Mouse (Mus musculus) intestine, postnatal 0 days (tissue): ENCODE results near the gene Cd274. TPM values are rescaled to one million over a fixed set of nuclear protein-coding genes. Genes with fewer than 3 reads are reported as not detected.

Experiments used
- ATAC-seq: fragments of 200-750 bp; cut with Nextera tagmentation; 2 replicates; pipeline ENCODE4 v1.8.0; 2017; ENCODE audit warnings: mild to moderate bottlenecking, moderate TSS enrichment, moderate library complexity
- H3K27ac ChIP-seq: fragments of 300-500 bp; sonication (generic); 2 replicates; pipeline ENCODE4 v1.5.1; 2014; ENCODE audit warnings: mild to moderate bottlenecking, low read depth, low read length, moderate library complexity
- H3K27me3 ChIP-seq: fragments of 300-500 bp; sonication (generic); replicated peaks from 2 replicates; pipeline ENCODE4 v1.6.1; 2014; ENCODE audit warnings: low read length, mixed read lengths; ENCODE audit not compliant: control insufficient read depth, insufficient read depth
- H3K36me3 ChIP-seq: fragments of 300-500 bp; sonication (generic); 2 replicates; pipeline ENCODE4 v1.6.1; 2014; ENCODE audit warnings: mild to moderate bottlenecking, moderate library complexity; ENCODE audit not compliant: control insufficient read depth, insufficient read depth
- H3K4me1 ChIP-seq: fragments of 300-500 bp; sonication (generic); replicated peaks from 2 replicates; pipeline ENCODE4 v1.6.1; 2014; ENCODE audit warnings: antibody characterized with exemption, low read length, mixed read lengths; ENCODE audit not compliant: control insufficient read depth, insufficient read depth
- H3K4me2 ChIP-seq: fragments of 300-500 bp; sonication (generic); replicated peaks from 2 replicates; pipeline ENCODE4 v1.6.1; 2014; ENCODE audit warnings: low read depth, mild to moderate bottlenecking, moderate library complexity
- H3K4me3 ChIP-seq: fragments of 300-500 bp; sonication (generic); 2 replicates; pipeline ENCODE4 v1.5.1; 2014; ENCODE audit warnings: low read depth, low read length
- H3K9ac ChIP-seq: fragments of 300-500 bp; sonication (generic); 2 replicates; pipeline ENCODE4 v1.6.1; 2014; ENCODE audit warnings: mild to moderate bottlenecking, low read depth, low read length
- H3K9me3 ChIP-seq: fragments of 300-500 bp; sonication (generic); 2 replicates; pipeline ENCODE4 v1.6.1; 2016; ENCODE audit warnings: mixed run types; ENCODE audit not compliant: control insufficient read depth
- CTCF ChIP-seq: sonication (generic); IDR thresholded peaks from 2 replicates; pipeline ENCODE4 v1.5.1; 2016; ENCODE audit warnings: low read depth, mild to moderate bottlenecking, control low read depth, antibody characterized with exemption, moderate library complexity
- WGBS: fragments of 180-500 bp; shearing (Covaris S2); extraction: QIAGEN DNeasy Blood & Tissue Kit; methylation state at CpG from one replicate; pipeline ENCODE4 v1.1.7; 2014; 5-methylcytosine and 5-hydroxymethylcytosine counted together
- polyA plus RNA-seq: library from polyadenylated mRNA; unstranded; fragments of >200 nt; fragmentation: Nextera tagmentation; extraction: Ambion mirVana; gene quantifications from 2 replicates; pipeline ENCODE4 v1.2.1, GENCODE M21; 2015

Gene Cd274
- polyA plus RNA-seq, 1 experiment from 2014 or later: 0.30 TPM

DNA sequence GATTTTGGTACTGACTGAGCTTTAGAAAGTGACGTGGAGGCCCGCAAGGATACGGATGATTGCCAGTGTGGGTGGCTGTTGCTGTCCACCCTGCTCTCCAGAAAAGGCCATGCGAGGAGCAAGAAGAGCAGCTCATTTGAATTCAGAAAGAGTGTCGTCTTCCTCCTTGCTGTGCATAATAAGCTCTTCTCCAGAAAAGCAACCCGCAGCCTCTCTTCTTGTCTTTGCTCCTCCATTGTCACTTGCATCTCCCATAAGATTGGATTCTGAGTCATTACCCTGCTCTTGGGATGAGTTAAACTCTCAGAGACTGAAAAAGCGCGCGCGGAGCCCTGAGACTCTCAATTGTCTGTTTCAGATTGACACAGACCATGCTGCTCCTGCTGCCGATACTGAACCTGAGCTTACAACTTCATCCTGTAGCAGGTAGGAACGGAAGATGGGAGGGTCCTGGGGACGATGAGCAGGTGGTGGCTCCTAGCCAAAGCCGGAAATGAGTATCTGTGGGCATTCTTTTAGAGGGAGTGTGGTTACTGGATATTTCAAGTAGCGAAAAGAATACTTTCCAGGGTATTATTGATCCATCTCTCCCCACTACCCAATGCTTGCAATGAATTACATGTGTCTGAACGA lies 54.9 kb downstream of the Cd274 start:
- WGBS: 90% methylated on average over 16 of the region's 16 CpGs
- H3K36me3 ChIP-seq: no peaks in the 10 kb centered on the region
- no peak for TF ChIP-seq CTCF
- no peaks in the 10 kb centered on the region; the same call in 1 of the 2 replicates for H3K4me1 ChIP-seq
- no peak overlapping the region for H3K27ac ChIP-seq
- H3K4me3 ChIP-seq: no peak overlapping the region
- no peak overlapping the region for H3K9ac ChIP-seq
- no peak for ATAC-seq
- H3K9me3 ChIP-seq: no peaks in the 10 kb centered on the region
- H3K4me2 ChIP-seq: no peak overlapping the region
- H3K27me3 ChIP-seq: no peaks in the 10 kb centered on the region

DNA sequence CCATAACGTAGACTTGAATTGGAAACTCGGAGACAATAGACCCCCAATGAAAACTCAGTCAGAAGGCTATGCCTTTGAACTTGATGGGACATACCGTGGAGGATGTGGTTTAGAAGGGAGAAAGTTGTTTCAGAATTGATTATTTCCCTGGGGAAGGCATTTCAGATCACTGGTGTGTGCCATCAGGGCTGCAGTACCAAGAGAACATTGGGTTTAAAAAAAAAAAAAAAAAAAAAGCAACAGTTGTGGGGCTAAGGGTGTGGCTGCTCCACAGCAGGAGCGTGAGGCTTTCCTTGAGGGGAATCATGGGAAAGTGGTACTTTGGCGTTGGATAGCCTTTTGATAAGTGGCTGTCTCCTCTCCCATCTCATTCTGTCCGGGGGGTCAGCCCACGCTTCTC lies 55.5 kb downstream of the Cd274 start:
- H3K9ac ChIP-seq: no peak overlapping the region
- H3K27ac ChIP-seq: no peak overlapping the region
- no peaks in the 10 kb centered on the region for H3K27me3 ChIP-seq
- 83% methylated on average over 7 of the region's 7 CpGs for WGBS
- no peak overlapping the region for H3K4me2 ChIP-seq
- H3K4me1 ChIP-seq: no peaks in the 10 kb centered on the region
- no peak overlapping the region for H3K4me3 ChIP-seq
- no peaks in the 10 kb centered on the region for H3K36me3 ChIP-seq
- no peaks in the 10 kb centered on the region for H3K9me3 ChIP-seq
- no peak for TF ChIP-seq CTCF
- no peak for ATAC-seq

DNA sequence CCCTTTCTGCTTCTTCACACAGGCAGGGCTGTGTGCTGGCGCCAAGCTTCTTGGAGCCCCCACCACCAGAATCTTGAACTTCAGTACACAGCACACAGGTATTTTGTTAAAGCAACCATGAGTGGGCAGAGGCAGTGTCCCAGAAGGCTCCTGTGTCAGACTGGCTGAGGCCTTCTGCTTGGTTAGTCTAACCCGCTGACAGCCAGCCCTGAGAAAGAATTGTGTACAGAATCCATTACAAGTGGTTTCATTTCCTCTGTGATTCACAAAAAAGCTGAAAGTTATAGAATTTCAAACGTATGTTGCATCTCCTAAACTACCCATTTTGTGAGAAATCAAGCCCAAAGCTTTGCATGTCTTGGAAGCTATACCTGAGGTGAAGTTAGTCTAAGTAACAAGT lies 63.3 kb downstream of the Cd274 start:
- Histone ChIP-seq H3K27me3 (no peaks in the 10 kb centered on the region), H3K9ac (no peak overlapping the region), H3K36me3 (no peaks in the 10 kb centered on the region), H3K4me2 (no peak overlapping the region), H3K4me3 (no peak overlapping the region), H3K27ac (no peak overlapping the region), H3K9me3 (no peaks in the 10 kb centered on the region), H3K4me1 (no peaks in the 10 kb centered on the region)
- no peak for ATAC-seq
- WGBS: 84% methylated on average over 3 of the region's 3 CpGs
- TF ChIP-seq CTCF: no peak

DNA sequence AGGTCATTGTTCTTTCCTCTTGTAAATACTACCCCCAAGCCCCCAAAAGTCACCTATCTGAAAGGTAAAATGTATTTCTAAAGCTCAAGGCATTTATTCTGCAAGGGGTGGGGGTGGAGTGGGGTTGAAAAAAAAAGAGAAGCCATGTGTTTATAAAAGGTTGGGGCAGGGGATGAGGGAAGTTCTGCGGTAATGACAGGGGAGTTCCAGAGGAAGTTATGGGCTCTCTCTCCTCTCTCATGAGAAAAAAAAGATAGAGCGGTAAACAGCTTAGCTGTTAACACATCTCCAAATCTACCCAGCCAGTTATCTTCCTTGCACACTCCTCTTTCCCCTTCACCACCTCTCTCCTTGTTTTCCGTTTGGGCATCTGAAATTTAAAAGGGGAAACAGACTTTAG lies 63.7 kb downstream of the Cd274 start:
- Histone ChIP-seq H3K4me3 (no peak overlapping the region), H3K4me2 (no peak overlapping the region), H3K27me3 (no peaks in the 10 kb centered on the region), H3K9me3 (no peaks in the 10 kb centered on the region), H3K4me1 (no peaks in the 10 kb centered on the region), H3K27ac (no peak overlapping the region), H3K36me3 (no peaks in the 10 kb centered on the region), H3K9ac (no peak overlapping the region)
- no peak for ATAC-seq
- no peak for TF ChIP-seq CTCF
- 67% methylated on average over 3 of the region's 3 CpGs for WGBS

DNA sequence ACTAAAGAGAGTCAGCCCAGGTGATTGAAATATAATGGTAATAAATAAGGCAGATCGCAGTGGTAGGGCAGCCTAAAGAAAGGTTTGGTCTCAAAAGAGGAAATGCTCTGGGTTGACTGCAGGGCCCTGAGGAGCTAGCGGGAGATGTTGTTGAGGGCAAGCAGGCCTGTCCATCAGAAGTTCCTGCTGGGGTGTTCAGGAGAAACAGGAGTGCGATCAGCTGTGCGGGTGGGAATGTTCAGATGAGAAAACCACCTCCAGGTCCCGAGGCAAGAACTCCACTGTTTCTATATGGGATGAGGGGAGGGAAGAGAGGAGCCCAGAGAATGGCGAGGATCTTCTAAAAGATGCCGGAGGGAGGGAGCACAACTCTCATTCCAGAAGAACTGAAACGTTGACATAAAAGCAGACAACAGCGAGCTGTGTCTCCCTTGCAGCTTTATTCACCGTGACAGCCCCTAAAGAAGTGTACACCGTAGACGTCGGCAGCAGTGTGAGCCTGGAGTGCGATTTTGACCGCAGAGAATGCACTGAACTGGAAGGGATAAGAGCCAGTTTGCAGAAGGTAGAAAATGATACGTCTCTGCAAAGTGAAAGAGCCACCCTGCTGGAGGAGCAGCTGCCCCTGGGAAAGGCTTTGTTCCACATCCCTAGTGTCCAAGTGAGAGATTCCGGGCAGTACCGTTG lies 69.7 kb downstream of the Cd274 start:
- no peak overlapping the region for H3K27ac ChIP-seq
- no peaks in the 10 kb centered on the region for H3K36me3 ChIP-seq
- no peaks in the 10 kb centered on the region for H3K4me1 ChIP-seq
- H3K4me2 ChIP-seq: no peak overlapping the region
- H3K9ac ChIP-seq: no peak overlapping the region
- no peaks in the 10 kb centered on the region for H3K27me3 ChIP-seq
- H3K9me3 ChIP-seq: no peaks in the 10 kb centered on the region
- no peak overlapping the region for H3K4me3 ChIP-seq
- TF ChIP-seq CTCF: no peak
- no peak for ATAC-seq
- 89% methylated on average over 18 of the region's 18 CpGs for WGBS

Other genes with a start within 250 kb of the Cd274 start
- 11.2 and 11.7 TPM in 2 replicates for gene Jak2, start 115.6 kb upstream of the Cd274 start, polyA plus RNA-seq
- gene Insl6, start 42.1 kb upstream of the Cd274 start, polyA plus RNA-seq: 48.4 and 50.0 TPM in 2 replicates
- not detected in 2 replicates for gene Rln1, start 32.8 kb upstream of the Cd274 start, polyA plus RNA-seq
- gene Plgrkt, start 65 bp upstream of the Cd274 start, polyA plus RNA-seq: 147 TPM in 2 replicates
- 0.17 TPM in 1 of 2 replicates, not detected in the other for gene Pdcd1lg2, start 43.5 kb downstream of the Cd274 start, polyA plus RNA-seq
- 10.2 and 12.0 TPM in 2 replicates for gene Ric1, start 154.8 kb downstream of the Cd274 start, polyA plus RNA-seq